Mouse (Mus musculus) bone marrow macrophage, adult 2 months (primary cell): ENCODE measurements around the gene Myo10.

ENCODE experiments used
- CTCF ChIP-seq: IDR thresholded peaks from 2 replicates; pipeline ENCODE4 v1.5.1; 2012; ENCODE audit warnings: low read depth, mild to moderate bottlenecking, low read length, moderate library complexity
- POLR2A ChIP-seq: IDR thresholded peaks from 2 replicates; pipeline ENCODE4 v1.6.1; 2012; ENCODE audit warnings: mild to moderate bottlenecking, low read depth, low read length, borderline replicate concordance

DNA sequence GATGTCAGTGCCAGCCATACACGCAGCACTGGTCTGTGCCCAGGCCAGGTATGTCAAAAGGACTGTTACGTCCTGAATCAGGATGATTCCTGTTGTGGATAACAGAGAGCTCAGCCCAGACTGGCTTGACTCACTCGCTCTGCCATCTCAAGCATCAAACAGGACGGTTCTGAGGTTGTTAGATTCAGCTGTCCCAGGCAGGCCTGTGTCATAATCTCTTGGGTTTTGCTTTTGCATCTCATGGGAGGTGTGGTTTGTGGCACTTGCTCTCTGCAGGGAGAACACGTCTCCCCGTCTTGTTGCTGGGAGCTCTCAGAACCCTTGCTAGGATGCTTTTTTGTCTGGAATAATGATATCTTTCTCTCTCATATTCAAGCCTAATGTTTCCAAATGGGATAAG, 97.9 kb downstream of the Myo10 start:
- TF ChIP-seq CTCF (no peak), POLR2A (no peak)
